Mouse (Mus musculus) gastrocnemius, postnatal 14 days (tissue): ENCODE data around the gene Bpifb6. TPM values are rescaled to one million over a fixed set of nuclear protein-coding genes. Genes with fewer than 3 reads are reported as not detected.

ENCODE experiments used
- DNase-seq: peaks from one replicate; pipeline ENCODE4 v3.0.0; 2021; ENCODE audit warnings: mixed read lengths
- intact Hi-C: fragments of 180-260 bp; cut with DNase I; formaldehyde crosslinking; loops from one replicate; pipeline ENCODE4 v1.15.1; 2025; ENCODE audit warnings: low total_unique reads
- long read RNA-seq, 2 experiments: library from polyadenylated mRNA; stranded (forward); transcript quantifications; one replicate each; pipeline ENCODE4 v2.0.0; 2021
- total RNA-seq, 2 experiments: library from RNA; stranded (reverse); gene quantifications; 2 replicates each; pipeline ENCODE4 v1.2.3; 2021

The Bpifb6 gene
- total RNA-seq, result not detected
- long read RNA-seq, experiment 1, result 0 reads
- long read RNA-seq, experiment 2, result 0 reads

GRCm38 (mm10) chr2:153900088-153900487 is at the start of gene Bpifb6:
TSS of gene Bpifb6 (plus strand) at chr2:153900388.
- intact Hi-C loops, result no loop called here

GRCm38 (mm10) chr2:153851030-153851360 is 49.2 kb upstream of the Bpifb6 start:
- intact Hi-C loops, result loop anchor here (5.0 kb wide), 1 partner anchor 139 kb away; no protein-coding TSS in a partner anchor
- peak; percentile 53 for DNase-seq

More at GRCm38 (mm10) chr2:153900088-153900487, at the start of gene Bpifb6:
- DNase-seq, result no peak

- intact Hi-C loops, result loop anchor here (5.0 kb wide), 1 partner anchor 141 kb away; no protein-coding TSS in a partner anchor
Observed at GRCm38 (mm10) chr2:153853544-153853943, 46.6 kb upstream of the Bpifb6 start.

GRCm38 (mm10) chr2:153859581-153859980 is 40.6 kb upstream of the Bpifb6 start:
- no peak for DNase-seq

More at GRCm38 (mm10) chr2:153853544-153853943, 46.6 kb upstream of the Bpifb6 start:
- DNase-seq, result no peak

GRCm38 (mm10) chr2:153860315-153860714 is 39.9 kb upstream of the Bpifb6 start:
- intact Hi-C loops, result no loop called here

More at GRCm38 (mm10) chr2:153859581-153859980, 40.6 kb upstream of the Bpifb6 start:
- intact Hi-C loops, result no loop called here

GRCm38 (mm10) chr2:153860715-153861114 is 39.5 kb upstream of the Bpifb6 start:
- DNase-seq, result no peak
- intact Hi-C loops, result no loop called here

More at GRCm38 (mm10) chr2:153860315-153860714, 39.9 kb upstream of the Bpifb6 start:
- DNase-seq, result no peak

DNA sequence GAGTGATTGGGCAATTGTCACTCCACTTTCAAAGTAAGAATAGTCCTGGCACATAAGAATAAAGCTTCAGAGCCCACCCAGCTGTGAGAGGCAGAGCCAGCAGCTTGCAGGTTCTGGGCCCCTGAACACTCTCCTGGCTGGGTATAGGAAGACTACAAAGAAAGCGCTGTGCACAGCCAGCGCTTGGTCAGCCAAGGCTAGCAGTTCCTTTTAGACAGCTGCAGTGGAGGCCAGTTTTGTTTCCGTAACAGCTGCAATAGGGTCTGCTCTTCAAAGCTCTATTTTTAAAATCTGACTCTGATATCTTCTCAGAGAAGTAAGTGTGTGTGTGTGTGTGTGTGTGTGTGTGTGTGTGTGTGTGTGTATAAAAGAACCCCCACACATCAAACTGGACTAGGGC is 38.2 kb upstream of the Bpifb6 start:
- DNase-seq, result no peak
- intact Hi-C loops, result no loop called here

- intact Hi-C loops, result no loop called here
- DNase-seq, result no peak
Observed at GRCm38 (mm10) chr2:153870984-153871383, 29.2 kb upstream of the Bpifb6 start, which contains the start of gene Sun5. TSS of gene Sun5 (minus strand) at chr2:153871084.

GRCm38 (mm10) chr2:153874745-153875144 is 25.4 kb upstream of the Bpifb6 start, which contains the start of gene Bpifb2:
TSS of gene Bpifb2 (plus strand) at chr2:153875045.
- no peak for DNase-seq
- intact Hi-C loops, result no loop called here

GRCm38 (mm10) chr2:153899111-153899510 is 1.1 kb upstream of the Bpifb6 start:
- DNase-seq, result no peak
- intact Hi-C loops, result no loop called here

DNA sequence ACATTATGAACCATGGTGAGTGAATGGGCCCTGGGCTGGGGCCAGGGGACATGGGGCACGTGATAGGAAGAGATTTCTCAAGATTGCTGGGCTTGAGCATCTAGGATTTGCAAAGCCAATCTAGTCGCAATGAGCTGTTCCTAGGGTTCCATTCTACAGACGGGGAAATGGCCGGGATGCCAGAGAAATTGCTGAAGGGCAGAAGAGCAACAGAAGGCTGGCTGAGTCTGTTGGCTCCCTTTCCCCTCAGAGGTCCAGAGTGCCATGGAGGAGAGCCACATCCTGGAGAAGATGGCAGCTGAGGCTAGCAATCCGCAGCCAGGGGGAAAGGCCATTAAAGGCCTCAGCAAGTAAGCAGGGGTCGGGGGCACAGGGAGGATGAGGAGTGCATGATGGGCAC is 2.5 kb downstream of the Bpifb6 start:
- DNase-seq, result no peak
- intact Hi-C loops, result no loop called here

- intact Hi-C loops, result no loop called here
- no peak for DNase-seq
Observed at GRCm38 (mm10) chr2:153906626-153907025, 6.4 kb downstream of the Bpifb6 start.

GRCm38 (mm10) chr2:153914151-153914550 is 14.0 kb downstream of the Bpifb6 start:
- intact Hi-C loops, result no loop called here
- DNase-seq, result peak; percentile 40

GRCm38 (mm10) chr2:153917930-153918329 is 17.7 kb downstream of the Bpifb6 start, which contains the start of gene Bpifb3:
TSS of gene Bpifb3 (plus strand) at chr2:153918230.
- no peak for DNase-seq
- intact Hi-C loops, result no loop called here

- intact Hi-C loops, result no loop called here
- DNase-seq, result no peak
Observed at GRCm38 (mm10) chr2:153921246-153921645, 21.1 kb downstream of the Bpifb6 start.

- DNase-seq, result peak; percentile 49
- intact Hi-C loops, result loop anchor here (5.0 to 10.0 kb wide), 2 partner anchors 123 to 265 kb away; no protein-coding TSS in a partner anchor
Observed at GRCm38 (mm10) chr2:153929871-153930413, 29.8 kb downstream of the Bpifb6 start.

- DNase-seq, result no peak
- intact Hi-C loops, result loop anchor here (5.0 to 10.0 kb wide), 2 partner anchors 124 to 266 kb away; no protein-coding TSS in a partner anchor
Observed at GRCm38 (mm10) chr2:153931125-153931524, 30.9 kb downstream of the Bpifb6 start.

DNA sequence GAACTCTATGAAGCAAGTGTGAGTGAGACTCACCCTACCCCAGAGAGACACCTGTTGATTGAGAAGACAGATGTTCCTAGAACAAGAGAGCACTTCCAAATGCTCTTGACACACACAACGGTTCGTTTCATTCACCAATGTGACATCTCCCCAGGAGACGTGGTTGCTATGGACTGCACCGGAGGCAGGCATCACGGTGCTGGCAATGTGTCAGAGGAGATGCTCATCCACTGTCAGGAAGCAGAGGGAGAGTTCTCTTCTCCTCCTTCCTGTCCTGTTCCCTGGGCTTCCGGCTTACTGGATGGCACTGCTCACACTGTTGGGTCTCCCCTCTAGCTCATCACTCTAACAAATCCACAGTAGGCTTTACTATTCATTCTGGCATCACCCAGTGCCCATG is 33.1 kb downstream of the Bpifb6 start:
- DNase-seq, result no peak
- intact Hi-C loops, result loop anchor here (5.0 to 10.0 kb wide), 2 partner anchors 126 to 269 kb away; no protein-coding TSS in a partner anchor

DNA sequence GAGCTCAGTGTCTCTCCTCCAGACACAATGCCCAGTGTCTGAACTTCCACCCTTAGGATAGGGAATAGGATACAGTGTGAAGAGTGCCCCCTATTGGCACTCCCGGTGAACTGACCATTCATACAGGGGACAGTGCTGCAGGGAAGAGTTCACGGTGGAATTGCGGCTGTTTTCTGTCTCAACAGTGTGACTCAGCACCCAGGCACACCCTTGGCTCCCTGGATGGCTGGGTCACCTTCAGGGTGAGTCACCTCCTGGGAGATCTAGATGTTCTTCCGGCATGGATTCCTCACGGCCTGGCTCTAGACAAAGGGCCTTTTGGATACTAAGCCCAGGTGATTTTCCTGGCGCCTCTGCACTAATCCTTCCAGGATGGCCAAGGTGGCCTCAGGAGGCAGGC is 35.2 kb downstream of the Bpifb6 start:
- DNase-seq, result no peak
- intact Hi-C loops, result loop anchor here (10.0 kb wide), 1 partner anchor 271 kb away; no protein-coding TSS in a partner anchor

DNA sequence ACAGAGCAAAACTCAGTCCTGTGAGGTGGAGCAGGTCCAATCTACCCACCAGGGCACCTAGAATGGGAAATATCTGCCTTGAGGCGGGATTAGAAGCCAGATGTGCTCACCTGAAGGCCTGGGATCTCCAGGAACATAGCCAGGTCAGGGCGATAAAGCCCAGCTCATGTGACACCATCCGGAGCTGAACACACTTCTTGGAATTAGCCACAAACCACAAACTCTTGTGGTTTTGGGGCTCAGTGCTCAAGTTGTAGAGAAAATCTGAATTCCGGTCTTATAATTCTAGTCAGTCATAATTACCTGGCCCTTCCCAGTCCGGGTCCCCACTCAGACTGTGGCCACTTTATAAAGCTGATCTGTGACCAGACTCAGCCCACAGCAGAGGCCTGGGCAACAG is 37.7 kb downstream of the Bpifb6 start, which contains the start of gene Bpifb4:
Gene Bpifb4, plus strand, starts transcription at position 370 of the 400 bp plus-strand sequence.
- no peak for DNase-seq
- intact Hi-C loops, result loop anchor here (10.0 kb wide), 1 partner anchor 273 kb away; no protein-coding TSS in a partner anchor

DNA sequence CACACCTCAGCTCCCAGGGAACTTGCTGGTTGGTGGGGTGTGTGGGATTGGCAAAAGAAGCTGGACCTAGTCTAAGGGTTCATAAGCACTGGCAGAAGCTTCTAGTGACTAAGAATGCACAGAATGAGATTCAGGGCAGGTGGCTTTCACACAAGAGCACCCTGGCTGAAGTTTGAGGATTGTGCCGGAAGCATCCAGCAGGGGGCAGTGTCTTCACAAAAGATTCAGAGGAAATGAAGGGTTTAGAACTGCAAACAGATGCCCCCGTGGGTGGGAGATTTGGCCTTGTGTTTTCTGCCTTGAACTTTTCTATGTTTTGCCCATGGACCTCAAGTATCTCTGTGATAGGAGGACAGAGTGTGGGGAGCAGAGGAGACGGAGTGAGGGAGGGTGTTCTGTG is 43.3 kb downstream of the Bpifb6 start:
- intact Hi-C loops, result no loop called here
- DNase-seq, result no peak
